Mouse (Mus musculus): Measurements from ENCODE around the gene Tmem52. TPM values are rescaled to one million over a fixed set of nuclear protein-coding genes. Genes with fewer than 3 reads are reported as not detected.
A peak's percentile ranks its signal among the peaks of the same experiment; 100 is the strongest.
"Not testable (repeated sequence)": the region's sequence is repeated elsewhere in the genome, so short reads cannot be mapped to it uniquely, and the experiment has no call there.

The Tmem52 gene
- polyA plus RNA-seq (2014; fragmentation: Nextera tagmentation; extraction: Ambion mirVana) = 0.40 and 0.46 TPM in 2 replicates

- Histone ChIP-seq H3K4me2 (ENCODE audit: low read length) (peak within 1 kb of the TSS; percentile 44), H3K27me3 (replicated peaks; ENCODE audit: control insufficient read depth, insufficient read depth, low read length) (no peaks in the 10 kb centered on the region), H3K27ac (ENCODE audit: low read depth) (no peak within 1 kb of the TSS), H3K4me1 (replicated peaks; ENCODE audit: control insufficient read depth, insufficient read depth, low read length) (peaks cover 8% of the 10 kb centered on the region; the same call in 1 of the 2 replicates), H3K9me3 (ENCODE audit: control insufficient read depth, low read length) (no peaks in the 10 kb centered on the region), H3K36me3 (ENCODE audit: control insufficient read depth, insufficient read depth, low read length) (no peaks in the 10 kb centered on the region), H3K4me3 (ENCODE audit: low read depth, low read length) (peak within 1 kb of the TSS; percentile 15; the same call in 1 of the 2 replicates), H3K9ac (ENCODE audit: low read length) (0 out of 2 replicates have a peak within 1 kb of the TSS, but pooled peaks have one; percentile 17)
- 16% methylated on average over 21 of the region's 21 CpGs for WGBS
- ATAC-seq (replicated peaks; ENCODE audit: low FRiP score, low TSS enrichment, low read depth) = peak; percentile 76
- DNase-seq (ENCODE audit: low spot score) = peak; percentile 72
These were observed at the start of gene Tmem52 for GRCm38 (mm10) chr4:155468952-155469351. Tmem52 (plus strand) TSS chr4:155469114.

- H3K27me3 ChIP-seq (replicated peaks; ENCODE audit: control insufficient read depth, insufficient read depth, low read length) = no peaks in the 10 kb centered on the region
- no peak overlapping the region for H3K9ac ChIP-seq (ENCODE audit: low read length)
- no peak overlapping the region for H3K4me2 ChIP-seq (ENCODE audit: low read length)
- DNase-seq (ENCODE audit: low spot score) (no peak), ATAC-seq (replicated peaks; ENCODE audit: low FRiP score, low TSS enrichment, low read depth) (no peak)
- H3K9me3 ChIP-seq (ENCODE audit: control insufficient read depth, low read length) = no peaks in the 10 kb centered on the region
- 91% methylated on average over 3 of the region's 3 CpGs for WGBS
- H3K36me3 ChIP-seq (ENCODE audit: control insufficient read depth, insufficient read depth, low read length) = no peaks in the 10 kb centered on the region
- no peaks in the 10 kb centered on the region for H3K4me1 ChIP-seq (replicated peaks; ENCODE audit: control insufficient read depth, insufficient read depth, low read length)
- H3K4me3 ChIP-seq (ENCODE audit: low read depth, low read length) = no peak overlapping the region
- H3K27ac ChIP-seq (ENCODE audit: low read depth) = no peak overlapping the region
These were observed 48.8 kb upstream of the Tmem52 start for GRCm38 (mm10) chr4:155420137-155420536.

- not testable (repeated sequence) for H3K4me1 ChIP-seq (replicated peaks; ENCODE audit: control insufficient read depth, insufficient read depth, low read length); ATAC-seq (replicated peaks; ENCODE audit: low FRiP score, low TSS enrichment, low read depth); H3K36me3 ChIP-seq (ENCODE audit: control insufficient read depth, insufficient read depth, low read length); H3K4me3 ChIP-seq (ENCODE audit: low read depth, low read length); DNase-seq (ENCODE audit: low spot score); H3K27me3 ChIP-seq (replicated peaks; ENCODE audit: control insufficient read depth, insufficient read depth, low read length); H3K9me3 ChIP-seq (ENCODE audit: control insufficient read depth, low read length); H3K9ac ChIP-seq (ENCODE audit: low read length); H3K27ac ChIP-seq (ENCODE audit: low read depth); H3K4me2 ChIP-seq (ENCODE audit: low read length)
- WGBS = 80% methylated on average over 20 of the region's 30 CpGs
These were observed 47.2 kb upstream of the Tmem52 start for GRCm38 (mm10) chr4:155421412-155422370.

- 82% methylated on average over 5 of the region's 5 CpGs for WGBS
- H3K4me1 ChIP-seq (replicated peaks; ENCODE audit: control insufficient read depth, insufficient read depth, low read length) = no peaks in the 10 kb centered on the region
- H3K4me3 ChIP-seq (ENCODE audit: low read depth, low read length) = no peak overlapping the region
- H3K36me3 ChIP-seq (ENCODE audit: control insufficient read depth, insufficient read depth, low read length) = no peaks in the 10 kb centered on the region
- no peaks in the 10 kb centered on the region for H3K27me3 ChIP-seq (replicated peaks; ENCODE audit: control insufficient read depth, insufficient read depth, low read length)
- no peaks in the 10 kb centered on the region for H3K9me3 ChIP-seq (ENCODE audit: control insufficient read depth, low read length)
- ATAC-seq (replicated peaks; ENCODE audit: low FRiP score, low TSS enrichment, low read depth) (no peak), DNase-seq (ENCODE audit: low spot score) (no peak)
- no peak overlapping the region for H3K4me2 ChIP-seq (ENCODE audit: low read length)
- H3K27ac ChIP-seq (ENCODE audit: low read depth) = no peak overlapping the region
- H3K9ac ChIP-seq (ENCODE audit: low read length) = no peak overlapping the region
These were observed 44.9 kb upstream of the Tmem52 start for GRCm38 (mm10) chr4:155423988-155424387.

GRCm38 (mm10) chr4:155426272-155426671 is 42.6 kb upstream of the Tmem52 start:
- H3K9me3 ChIP-seq (ENCODE audit: control insufficient read depth, low read length) = no peaks in the 10 kb centered on the region
- no peak overlapping the region for H3K4me3 ChIP-seq (ENCODE audit: low read depth, low read length)
- H3K27ac ChIP-seq (ENCODE audit: low read depth) = no peak overlapping the region
- ATAC-seq (replicated peaks; ENCODE audit: low FRiP score, low TSS enrichment, low read depth) (no peak; the same call in 1 of the 2 replicates), DNase-seq (ENCODE audit: low spot score) (no peak)
- WGBS = 83% methylated on average over 6 of the region's 6 CpGs
- no peaks in the 10 kb centered on the region for H3K36me3 ChIP-seq (ENCODE audit: control insufficient read depth, insufficient read depth, low read length)
- H3K27me3 ChIP-seq (replicated peaks; ENCODE audit: control insufficient read depth, insufficient read depth, low read length) = no peaks in the 10 kb centered on the region
- H3K4me2 ChIP-seq (ENCODE audit: low read length) = no peak overlapping the region
- no peak overlapping the region for H3K9ac ChIP-seq (ENCODE audit: low read length)
- H3K4me1 ChIP-seq (replicated peaks; ENCODE audit: control insufficient read depth, insufficient read depth, low read length) = no peaks in the 10 kb centered on the region

- Histone ChIP-seq H3K27me3 (replicated peaks; ENCODE audit: control insufficient read depth, insufficient read depth, low read length) (no peaks in the 10 kb centered on the region), H3K9ac (ENCODE audit: low read length) (no peak overlapping the region), H3K4me1 (replicated peaks; ENCODE audit: control insufficient read depth, insufficient read depth, low read length) (no peaks in the 10 kb centered on the region), H3K36me3 (ENCODE audit: control insufficient read depth, insufficient read depth, low read length) (no peaks in the 10 kb centered on the region), H3K9me3 (ENCODE audit: control insufficient read depth, low read length) (no peaks in the 10 kb centered on the region), H3K4me3 (ENCODE audit: low read depth, low read length) (no peak overlapping the region), H3K27ac (ENCODE audit: low read depth) (no peak overlapping the region), H3K4me2 (ENCODE audit: low read length) (no peak overlapping the region)
- DNase-seq (ENCODE audit: low spot score) = no peak
- no peak for ATAC-seq (replicated peaks; ENCODE audit: low FRiP score, low TSS enrichment, low read depth)
These were observed 40.5 kb upstream of the Tmem52 start for GRCm38 (mm10) chr4:155428442-155428841.

GRCm38 (mm10) chr4:155429202-155429601 is 39.7 kb upstream of the Tmem52 start:
- no peaks in the 10 kb centered on the region for H3K9me3 ChIP-seq (ENCODE audit: control insufficient read depth, low read length)
- ATAC-seq (replicated peaks; ENCODE audit: low FRiP score, low TSS enrichment, low read depth) (no peak), DNase-seq (ENCODE audit: low spot score) (no peak)
- H3K36me3 ChIP-seq (ENCODE audit: control insufficient read depth, insufficient read depth, low read length) = no peaks in the 10 kb centered on the region
- H3K27me3 ChIP-seq (replicated peaks; ENCODE audit: control insufficient read depth, insufficient read depth, low read length) = no peaks in the 10 kb centered on the region
- no peak overlapping the region for H3K9ac ChIP-seq (ENCODE audit: low read length)
- no peak overlapping the region for H3K4me3 ChIP-seq (ENCODE audit: low read depth, low read length)
- 83% methylated on average over 3 of the region's 3 CpGs for WGBS
- H3K27ac ChIP-seq (ENCODE audit: low read depth) = no peak overlapping the region
- no peak overlapping the region for H3K4me2 ChIP-seq (ENCODE audit: low read length)
- no peaks in the 10 kb centered on the region for H3K4me1 ChIP-seq (replicated peaks; ENCODE audit: control insufficient read depth, insufficient read depth, low read length)

- Histone ChIP-seq H3K9me3 (ENCODE audit: control insufficient read depth, low read length) (no peaks in the 10 kb centered on the region), H3K4me2 (ENCODE audit: low read length) (no peak overlapping the region), H3K4me1 (replicated peaks; ENCODE audit: control insufficient read depth, insufficient read depth, low read length) (no peaks in the 10 kb centered on the region), H3K4me3 (ENCODE audit: low read depth, low read length) (no peak overlapping the region), H3K36me3 (ENCODE audit: control insufficient read depth, insufficient read depth, low read length) (no peaks in the 10 kb centered on the region), H3K27me3 (replicated peaks; ENCODE audit: control insufficient read depth, insufficient read depth, low read length) (no peaks in the 10 kb centered on the region), H3K27ac (ENCODE audit: low read depth) (no peak overlapping the region), H3K9ac (ENCODE audit: low read length) (no peak overlapping the region)
- no peak for ATAC-seq (replicated peaks; ENCODE audit: low FRiP score, low TSS enrichment, low read depth)
- DNase-seq (ENCODE audit: low spot score) = no peak
- 82% methylated on average over 6 of the region's 6 CpGs for WGBS
These were observed 36.6 kb upstream of the Tmem52 start for GRCm38 (mm10) chr4:155432358-155432757.

GRCm38 (mm10) chr4:155433993-155434392 is 34.9 kb upstream of the Tmem52 start:
- no peak for ATAC-seq (replicated peaks; ENCODE audit: low FRiP score, low TSS enrichment, low read depth)
- Histone ChIP-seq H3K4me2 (ENCODE audit: low read length) (no peak overlapping the region), H3K4me1 (replicated peaks; ENCODE audit: control insufficient read depth, insufficient read depth, low read length) (no peaks in the 10 kb centered on the region), H3K36me3 (ENCODE audit: control insufficient read depth, insufficient read depth, low read length) (no peaks in the 10 kb centered on the region), H3K9ac (ENCODE audit: low read length) (no peak overlapping the region), H3K27ac (ENCODE audit: low read depth) (no peak overlapping the region), H3K9me3 (ENCODE audit: control insufficient read depth, low read length) (no peaks in the 10 kb centered on the region), H3K4me3 (ENCODE audit: low read depth, low read length) (no peak overlapping the region), H3K27me3 (replicated peaks; ENCODE audit: control insufficient read depth, insufficient read depth, low read length) (no peaks in the 10 kb centered on the region)
- 78% methylated on average over 5 of the region's 5 CpGs for WGBS
- no peak for DNase-seq (ENCODE audit: low spot score)

Data from intestine, embryonic 14.5 days (tissue).